Mouse (Mus musculus) G1E (cell line): ENCODE data around the gene Dll3.

Experiments
- CTCF ChIP-seq: IDR thresholded peaks from 2 replicates; pipeline ENCODE4 v1.5.1; 2012; ENCODE audit warnings: low read depth, low read length, inconsistent platforms, mixed read lengths
- GATA1 ChIP-seq: IDR thresholded peaks from 2 replicates; pipeline ENCODE4 v1.6.1; 2012; ENCODE audit warnings: borderline replicate concordance, low read length, inconsistent platforms, mixed read lengths
- POLR2AphosphoS5 ChIP-seq: IDR thresholded peaks from 2 replicates; pipeline ENCODE4 v1.6.1; 2012; ENCODE audit warnings: low read depth, low read length, inconsistent platforms; ENCODE audit not compliant: insufficient replicate concordance
- TAL1 ChIP-seq: conservative IDR thresholded peaks from 2 replicates; pipeline ENCODE4 v1.6.1; 2012; ENCODE audit warnings: low read depth, low read length, inconsistent platforms, mixed read lengths

DNA sequence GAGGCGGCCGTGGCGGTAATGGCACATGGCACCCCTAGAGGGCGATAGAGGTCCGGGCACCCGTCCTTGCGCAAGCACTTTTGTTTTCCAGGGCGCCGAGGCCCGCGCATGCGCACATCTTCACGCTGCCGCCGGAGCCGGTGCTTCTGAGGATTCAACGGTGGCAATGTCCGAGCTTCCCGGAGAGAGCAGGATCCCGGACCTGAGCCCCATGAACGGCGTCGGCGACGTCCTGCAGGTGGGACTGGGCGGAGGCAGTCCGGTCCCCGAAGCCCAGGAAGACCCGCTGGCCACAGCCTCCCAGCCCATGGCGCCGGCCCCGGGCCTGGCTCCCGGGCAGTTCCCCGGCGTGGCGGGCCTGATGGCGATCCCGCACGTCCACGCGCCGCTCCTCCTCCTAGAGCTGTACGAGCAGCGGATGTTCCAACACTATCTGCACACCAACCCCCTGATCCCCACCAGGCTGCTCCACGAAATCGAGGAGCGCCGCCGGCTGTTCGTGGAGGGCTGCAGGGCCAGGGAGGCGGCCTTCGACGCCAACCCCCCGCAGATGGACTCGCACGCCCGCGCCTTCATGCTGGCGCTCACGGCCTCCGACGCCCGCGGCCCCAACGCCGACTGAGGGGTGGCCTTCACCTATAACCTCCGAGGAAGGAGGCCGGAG is 24.3 kb downstream of the Dll3 start, which contains the start of gene Eid2b:
- TF ChIP-seq GATA1: no peak
- peak; percentile 79 for TF ChIP-seq CTCF
- TF ChIP-seq TAL1: no peak
- no peak for TF ChIP-seq POLR2AphosphoS5
